21 mouse cellular contexts compared by ENCODE assay signal in genomic region chr17:72528481-72528880, GRCm38 (mm10).
A peak's percentile ranks its signal among the peaks of the same experiment; 100 is the strongest.
DNase-seq lines count a peak whose midpoint lies in the region; ATAC-seq lines count a peak whose summit lies in the region.
"Had no signal": no experiment of that assay in that cellular context is flagged by ENCODE, and none has a peak within 500 bp of the region (broad histone marks: within the 10 kb centered on the region; RNA-seq: fewer than 3 reads in every experiment).

No protein-coding gene starts in this region.

- no peak overlapping the region for H3K4me2 ChIP-seq in intestine, embryonic 14.5 days (ENCODE audit: low read length)
- H3K4me2 ChIP-seq in intestine, embryonic 15.5 days (replicated peaks): no peak overlapping the region

- no peaks in the 10 kb centered on the region for H3K27me3 ChIP-seq in heart, embryonic 10.5 days (ENCODE audit: insufficient read depth, poor library complexity, severe bottlenecking)
- no peaks in the 10 kb centered on the region for H3K27me3 ChIP-seq in intestine, embryonic 14.5 days (replicated peaks; ENCODE audit: control insufficient read depth, insufficient read depth, low read length)
- H3K27me3 ChIP-seq in intestine, embryonic 15.5 days (replicated peaks): no peaks in the 10 kb centered on the region
- H3K27me3 ChIP-seq: CH12.LX had no signal

- no peak overlapping the region for H3K4me3 ChIP-seq in heart, embryonic 10.5 days
- no peak overlapping the region for H3K4me3 ChIP-seq in intestine, embryonic 14.5 days (ENCODE audit: low read depth, low read length)
- H3K4me3 ChIP-seq in intestine, embryonic 15.5 days (replicated peaks): no peak overlapping the region

- no peak overlapping the region for H3K9ac ChIP-seq in intestine, embryonic 14.5 days (ENCODE audit: low read length)
- no peak overlapping the region for H3K9ac ChIP-seq in intestine, embryonic 15.5 days

- no peaks in the 10 kb centered on the region for H3K4me1 ChIP-seq in heart, embryonic 10.5 days
- no peaks in the 10 kb centered on the region for H3K4me1 ChIP-seq in intestine, embryonic 14.5 days (replicated peaks; ENCODE audit: control insufficient read depth, insufficient read depth, low read length)
- no peaks in the 10 kb centered on the region for H3K4me1 ChIP-seq in intestine, embryonic 15.5 days (replicated peaks)

- H3K27ac ChIP-seq in heart, embryonic 10.5 days: no peak overlapping the region
- no peak overlapping the region for H3K27ac ChIP-seq in intestine, embryonic 14.5 days (ENCODE audit: low read depth)
- H3K27ac ChIP-seq in intestine, embryonic 15.5 days: no peak overlapping the region

- 83% methylated on average over 8 of the region's 8 CpGs for WGBS in heart, embryonic 10.5 days
- 97% methylated on average over 8 of the region's 8 CpGs for WGBS in intestine, embryonic 14.5 days
- WGBS in intestine, embryonic 15.5 days: 93% methylated on average over 8 of the region's 8 CpGs

- ATAC-seq in intestine, embryonic 14.5 days (replicated peaks; ENCODE audit: low FRiP score, low TSS enrichment, low read depth): no peak
- no peak for ATAC-seq in intestine, embryonic 15.5 days
- ATAC-seq: activated CD4-positive, CD25-positive, alpha-beta regulatory T cell, adult 4 months; CD4-positive, CD25-positive, alpha-beta regulatory T cell, adult 4 months; Patski had no signal

- H3K36me3 ChIP-seq in heart, embryonic 10.5 days: no peaks in the 10 kb centered on the region
- H3K36me3 ChIP-seq in intestine, embryonic 14.5 days (ENCODE audit: control insufficient read depth, insufficient read depth, low read length): no peaks in the 10 kb centered on the region
- H3K36me3 ChIP-seq in intestine, embryonic 15.5 days: no peaks in the 10 kb centered on the region
- H3K36me3 ChIP-seq: G1E had no signal

- no peaks in the 10 kb centered on the region for H3K9me3 ChIP-seq in heart, embryonic 10.5 days
- H3K9me3 ChIP-seq in intestine, embryonic 14.5 days (ENCODE audit: control insufficient read depth, low read length): no peaks in the 10 kb centered on the region
- no peaks in the 10 kb centered on the region for H3K9me3 ChIP-seq in intestine, embryonic 15.5 days

- peak; percentile 73 for DNase-seq in heart, adult 11 months
- DNase-seq in heart, adult 8-10 months (ENCODE audit: low spot score): no peak
- DNase-seq in heart, embryonic 10.5 days (ENCODE audit: low spot score): peak; percentile 61
- no peak for DNase-seq in heart, adult 9 months (ENCODE audit: low spot score in 2 of 2)
- DNase-seq in intestine, embryonic 14.5 days (ENCODE audit: low spot score): peak; percentile 41
- DNase-seq: adrenal gland, adult 2 months; adrenal gland, adult 8-10 months; adrenal gland, postnatal 10 days; adrenal gland, postnatal 14 days; adrenal gland, postnatal 25 days; adrenal gland, postnatal 36 days; B cell, adult 2 months; cerebellum, adult 11 months; cerebellum, adult 11-12 months; cerebellum, adult 18-20 months had no signal

Comparison
In these comparisons a context has a peak if more than half of its experiments do, and no peak if none do; other contexts are left out.
1. DNase-seq: peak in heart, adult 11 months (single experiment), heart, embryonic 10.5 days (single experiment) and intestine, embryonic 14.5 days (single experiment); none in heart, adult 8-10 months (single experiment) and heart, adult 9 months (0 of 2).